Mouse (Mus musculus) embryo, embryonic 11 days (tissue): Measurements from ENCODE around the gene Efcab5.
"Not testable (repeated sequence)": the region's sequence is repeated elsewhere in the genome, so short reads cannot be mapped to it uniquely, and the experiment has no call there.

Source experiments
- DNase-seq: peaks from one replicate; pipeline ENCODE4 v3.0.0-alpha.2; 2015

The Efcab5 gene

GRCm38 (mm10) chr11:77094136-77094535, 94.6 kb downstream of the Efcab5 start:
- no peak for DNase-seq

DNA sequence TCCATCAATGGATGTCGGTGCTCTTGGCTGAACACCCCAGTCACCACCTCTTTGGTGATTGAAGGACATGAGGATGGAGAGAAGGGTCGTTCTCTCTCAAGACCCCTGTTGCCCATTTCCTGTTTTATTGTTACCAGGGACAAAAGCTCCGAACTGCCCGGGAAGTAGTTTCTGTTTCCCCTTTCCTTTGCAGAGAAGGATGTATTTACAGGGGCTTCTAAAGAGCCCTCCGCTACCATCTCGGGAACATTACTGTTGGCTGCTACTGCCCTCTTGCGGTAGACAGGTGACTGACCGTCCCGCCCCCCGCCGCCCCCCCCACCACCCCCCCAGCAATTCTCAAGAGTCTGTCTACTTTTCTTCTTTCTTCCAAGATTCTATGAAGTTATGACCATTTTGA, 95.6 kb downstream of the Efcab5 start:
- peak; percentile 79 for DNase-seq

DNA sequence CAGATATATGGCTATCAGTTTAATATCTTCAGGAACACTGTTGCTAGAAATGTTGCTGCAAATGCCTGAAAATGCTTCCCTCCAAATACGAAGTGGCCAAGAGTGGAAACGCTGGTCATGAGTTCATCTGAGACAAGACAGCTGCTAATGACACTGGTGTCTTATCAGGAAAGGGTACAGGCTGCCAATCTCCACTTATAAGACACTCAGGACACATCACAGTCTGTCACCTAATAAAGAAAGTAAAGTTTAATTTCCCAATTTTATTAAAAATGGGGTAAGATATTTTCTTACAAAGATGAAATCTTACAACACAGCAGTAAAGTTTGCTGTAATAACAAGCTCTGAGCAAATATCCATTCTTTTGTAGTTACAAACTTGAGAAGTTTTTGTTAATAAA, 99.6 kb downstream of the Efcab5 start:
- DNase-seq: no peak

DNA sequence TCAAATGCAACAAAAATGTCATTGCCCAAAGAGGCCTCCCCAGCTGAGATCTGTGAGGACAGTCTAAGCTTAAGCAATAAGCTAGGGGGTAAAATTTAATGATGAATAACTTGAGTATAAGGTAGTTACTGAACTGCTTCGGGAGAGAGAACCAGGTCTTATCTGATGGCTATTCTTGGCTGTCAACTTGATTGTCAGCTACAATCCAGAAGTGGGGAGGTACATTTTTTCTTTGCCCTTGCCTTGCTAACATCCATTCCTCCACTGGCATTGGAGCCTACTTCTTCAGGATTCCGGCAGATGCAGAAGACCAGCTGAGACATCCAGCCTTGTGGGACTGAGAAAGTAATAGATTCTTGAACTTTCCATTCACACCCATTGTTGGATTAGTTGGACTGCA, 101.8 kb downstream of the Efcab5 start:
- no peak for DNase-seq

DNA sequence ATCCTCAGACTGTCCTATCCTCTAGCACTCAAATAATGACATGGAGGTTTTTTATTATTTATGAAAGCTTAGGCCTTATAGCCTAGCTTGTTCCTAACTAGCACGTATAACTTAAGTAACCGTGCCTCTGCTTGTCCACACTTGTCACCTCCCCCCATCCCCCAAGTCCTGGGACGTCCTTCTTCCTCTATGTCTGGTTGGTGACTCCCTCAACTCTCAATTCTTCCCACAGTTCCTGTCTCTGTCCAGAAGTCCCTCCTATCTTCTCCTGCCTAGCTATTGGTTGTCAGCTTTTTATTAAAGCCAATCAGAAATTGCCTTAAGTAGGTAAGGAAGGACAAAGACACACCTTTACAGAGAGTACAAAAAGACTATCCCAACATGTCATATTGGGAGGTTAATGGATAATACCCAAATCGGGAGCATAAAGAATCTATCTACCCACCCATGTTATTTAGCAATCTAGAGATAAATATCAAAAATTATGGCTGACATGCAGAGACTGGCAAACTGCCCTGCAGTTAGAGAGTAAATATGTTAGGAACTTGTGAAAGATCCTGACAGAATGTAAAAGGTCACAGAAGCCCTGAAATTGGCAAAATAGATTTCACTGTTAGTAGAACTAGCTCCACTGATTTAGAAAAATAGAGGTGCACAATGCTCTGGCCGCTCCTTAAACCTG, 104.6 kb downstream of the Efcab5 start:
- DNase-seq: no peak

DNA sequence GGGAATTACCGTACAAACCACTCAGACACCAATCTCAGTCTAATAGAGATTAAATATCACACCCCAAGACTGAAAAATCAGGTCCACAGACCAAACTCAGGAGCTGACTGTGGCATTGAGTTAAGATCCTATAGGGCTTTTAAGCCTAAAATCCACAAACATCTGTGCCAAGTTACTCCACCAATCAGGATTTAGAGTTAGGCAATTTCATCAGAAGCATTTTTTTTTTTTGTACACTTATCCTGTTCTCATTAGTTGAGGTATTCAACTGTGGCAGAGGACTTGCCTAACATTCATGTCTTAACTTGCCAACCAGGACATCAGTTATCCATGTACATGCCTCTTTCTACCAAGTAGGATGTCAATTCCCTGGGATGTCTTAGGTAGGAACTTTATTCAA, 109.4 kb downstream of the Efcab5 start:
- no peak for DNase-seq

DNA sequence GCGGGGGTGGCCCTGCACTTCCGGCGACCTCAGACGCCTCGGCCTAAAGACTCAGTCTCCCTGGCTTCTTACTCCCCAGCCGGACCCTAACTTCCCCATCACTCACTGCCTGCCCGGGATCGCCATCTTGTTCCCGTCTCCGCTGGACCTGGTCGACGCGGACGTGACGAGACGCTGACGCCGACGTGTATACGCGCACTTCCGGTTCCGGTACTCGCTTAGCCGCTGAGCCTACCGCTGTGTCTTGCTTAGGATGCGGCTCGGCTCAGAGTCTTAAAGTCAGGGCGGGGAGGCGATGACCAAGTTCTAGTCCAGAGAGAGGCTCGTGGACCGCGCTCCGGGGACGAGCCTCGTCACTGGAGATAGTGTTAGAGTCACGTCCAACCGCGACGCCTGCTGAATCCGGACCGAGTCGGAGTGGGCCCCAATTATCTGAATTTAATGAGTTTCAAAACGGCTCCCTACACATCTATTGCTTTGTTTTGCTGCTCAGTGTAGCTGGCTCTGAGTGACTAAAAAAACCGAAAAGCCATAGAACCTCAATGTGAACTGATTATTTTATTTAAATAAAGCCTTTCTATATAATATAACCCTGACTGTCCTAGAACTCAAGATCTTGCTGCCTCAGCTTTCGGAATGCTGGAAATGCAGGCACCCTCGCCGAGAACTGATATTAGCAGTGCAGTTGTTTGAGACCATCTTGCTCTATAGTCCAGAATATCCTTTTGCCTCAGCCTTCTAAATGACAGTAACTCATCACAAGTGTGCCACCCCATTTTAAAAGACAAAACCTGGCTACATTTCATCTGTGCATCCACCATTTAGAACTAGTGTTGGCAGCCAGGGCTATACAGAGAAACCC, 110.3 kb downstream of the Efcab5 start, which contains the start of gene Nsrp1:
Nsrp1 (minus strand) TSS at position 163 of the 862 bp plus-strand sequence.
- peak; percentile 98 for DNase-seq

DNA sequence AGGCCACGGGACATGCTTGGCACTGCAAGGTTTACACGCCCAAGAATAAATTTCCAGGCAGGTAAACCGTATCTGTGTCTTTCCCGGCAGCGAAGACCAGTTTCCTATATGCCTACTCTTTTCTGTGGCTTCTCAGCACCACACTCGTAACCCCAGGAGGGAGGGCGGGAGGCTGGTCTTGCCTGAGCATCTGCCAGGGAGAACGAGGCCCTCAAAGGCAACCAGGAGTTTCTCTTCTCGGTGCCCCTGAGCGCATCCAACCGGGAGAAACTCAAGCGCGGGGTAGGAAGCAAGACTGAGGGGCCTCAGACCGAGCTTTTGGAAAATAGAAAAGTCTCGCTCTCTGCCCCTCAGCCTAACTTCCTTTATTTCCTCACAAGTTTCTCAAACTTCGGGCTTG, 111.0 kb downstream of the Efcab5 start:
- DNase-seq: peak; percentile 36

DNA sequence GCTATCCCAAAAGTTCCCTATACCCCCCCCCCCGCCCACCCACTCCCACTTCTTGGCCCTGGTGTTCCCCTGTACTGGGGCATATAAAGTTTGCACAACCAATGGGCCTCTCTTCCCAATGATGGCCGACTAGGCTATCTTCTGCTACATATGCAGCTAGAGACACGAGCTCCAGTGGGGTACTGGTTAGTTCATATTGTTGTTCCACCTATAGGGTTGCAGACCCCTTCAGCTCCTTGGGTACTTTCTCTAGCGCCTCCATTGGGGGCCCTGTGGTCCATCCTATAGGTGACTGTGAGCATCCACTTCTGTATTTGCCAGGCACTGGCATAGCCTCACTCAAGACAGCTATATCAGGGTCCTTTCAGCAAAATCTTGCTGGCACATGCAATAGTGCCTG, 111.4 kb downstream of the Efcab5 start:
- not testable (repeated sequence) for DNase-seq

GRCm38 (mm10) chr11:77070721-77071120, 118.0 kb downstream of the Efcab5 start:
- DNase-seq: peak; percentile 33

- no peak for DNase-seq
Measured at GRCm38 (mm10) chr11:77068825-77069224, 119.9 kb downstream of the Efcab5 start.

DNA sequence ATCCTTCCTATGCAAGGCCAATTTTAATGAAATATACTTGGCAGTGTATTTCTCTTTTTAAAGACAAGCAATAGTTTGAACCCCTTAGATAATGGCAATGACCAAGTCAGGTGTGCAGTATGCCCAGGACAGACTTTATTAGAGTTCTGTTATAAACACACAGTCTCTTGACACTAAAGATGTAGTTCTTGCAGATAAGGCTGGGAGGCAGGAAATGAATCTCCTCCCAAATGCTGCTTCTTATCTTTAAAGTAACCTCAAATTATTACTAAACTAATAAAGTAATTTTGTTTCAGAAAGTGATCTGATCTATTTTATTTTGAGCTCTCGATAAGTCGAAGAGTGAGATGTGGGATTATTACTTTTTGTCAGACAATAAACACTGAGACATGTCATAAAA, 125.4 kb downstream of the Efcab5 start:
- no peak for DNase-seq

GRCm38 (mm10) chr11:77061951-77062350, 126.8 kb downstream of the Efcab5 start:
- DNase-seq: no peak

DNA sequence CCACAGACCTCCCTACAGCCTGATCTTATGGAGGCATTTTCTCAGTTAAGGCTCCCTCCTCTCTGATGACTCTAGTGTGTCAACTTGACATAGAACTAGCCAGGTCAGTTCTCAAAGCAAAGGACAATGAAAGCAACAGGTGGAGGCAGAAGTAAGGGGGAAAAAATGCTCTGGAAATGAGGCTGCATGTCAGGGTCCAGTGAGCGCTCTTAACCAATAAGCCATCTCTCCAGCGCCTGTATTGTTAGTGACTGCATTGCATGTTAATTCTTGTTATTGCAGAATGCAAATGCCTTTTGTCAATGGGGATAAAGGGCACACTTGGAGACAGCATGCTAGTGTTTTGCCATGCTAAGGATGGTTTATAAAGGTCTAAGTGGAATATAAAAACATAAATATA, 146.0 kb downstream of the Efcab5 start:
- no peak for DNase-seq

- no peak for DNase-seq
Measured at GRCm38 (mm10) chr11:77041891-77042290, 146.9 kb downstream of the Efcab5 start.
